Mouse (Mus musculus) bone marrow, adult 2 months (tissue): ENCODE results near the gene Rpl21.

Experiments
- CTCF ChIP-seq: fragments of 200-500 bp; IDR thresholded peaks from 2 replicates; pipeline ENCODE4 v1.5.1; 2011; ENCODE audit warnings: low read length, control low read depth; ENCODE audit not compliant: control insufficient read depth, insufficient read depth
- POLR2A ChIP-seq: fragments of 200-500 bp; IDR thresholded peaks from 2 replicates; pipeline ENCODE4 v1.6.1; 2011; ENCODE audit warnings: low read depth, mild to moderate bottlenecking, control low read depth, low read length, borderline replicate concordance; ENCODE audit not compliant: control insufficient read depth

- TF ChIP-seq CTCF (no peak), POLR2A (peak; percentile 85; the same call in 1 of the 2 replicates)
These were observed at the start of gene Rpl21 for GRCm38 (mm10) chr5:146832769-146833448.
